Mouse (Mus musculus) kidney, adult 11 months (tissue): ENCODE results near the gene Coq5.

ENCODE experiments used
- DNase-seq: peaks from one replicate; pipeline ENCODE4 v3.0.0; 2022

Coq5 gene

GRCm38 (mm10) chr5:115279226-115280049 lies at the start of gene Coq5:
Gene Coq5 (plus strand): TSS chr5:115279666.
- peak; percentile 76 for DNase-seq

DNA sequence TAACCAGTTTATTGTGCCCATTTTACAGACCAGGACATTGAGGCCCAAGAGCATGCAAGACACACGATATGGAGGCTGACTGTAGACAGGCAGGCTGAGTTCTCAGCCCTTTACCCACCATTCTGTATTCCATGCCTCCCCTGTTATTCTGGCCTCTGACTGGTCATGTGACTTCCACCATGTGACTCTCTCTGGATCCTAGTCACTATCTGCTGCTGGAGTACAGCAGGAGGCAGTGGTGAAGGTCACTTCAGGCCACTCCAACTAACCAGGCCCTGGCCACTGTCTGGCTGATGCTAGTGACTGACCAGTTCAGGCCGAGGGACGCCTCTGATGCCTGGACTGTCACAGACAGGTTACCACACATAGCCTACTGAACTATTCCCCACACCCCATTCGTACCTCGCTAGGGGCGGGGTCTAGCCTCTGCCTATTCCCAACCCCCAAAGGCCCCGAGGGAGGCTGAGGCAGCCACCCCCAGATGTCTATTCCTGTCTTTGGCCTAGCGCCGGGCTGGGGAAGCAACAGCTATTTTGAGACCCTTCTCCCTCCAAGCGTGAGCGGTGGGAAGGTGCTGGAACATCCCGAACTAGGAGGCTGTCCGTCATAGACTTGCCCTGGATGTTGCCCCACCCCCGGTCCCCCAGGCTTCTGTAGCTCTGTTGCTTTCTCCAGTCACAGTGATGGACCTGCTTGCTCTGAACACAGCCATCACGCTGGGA lies 48.5 kb upstream of the Coq5 start:
- DNase-seq = no peak

DNA sequence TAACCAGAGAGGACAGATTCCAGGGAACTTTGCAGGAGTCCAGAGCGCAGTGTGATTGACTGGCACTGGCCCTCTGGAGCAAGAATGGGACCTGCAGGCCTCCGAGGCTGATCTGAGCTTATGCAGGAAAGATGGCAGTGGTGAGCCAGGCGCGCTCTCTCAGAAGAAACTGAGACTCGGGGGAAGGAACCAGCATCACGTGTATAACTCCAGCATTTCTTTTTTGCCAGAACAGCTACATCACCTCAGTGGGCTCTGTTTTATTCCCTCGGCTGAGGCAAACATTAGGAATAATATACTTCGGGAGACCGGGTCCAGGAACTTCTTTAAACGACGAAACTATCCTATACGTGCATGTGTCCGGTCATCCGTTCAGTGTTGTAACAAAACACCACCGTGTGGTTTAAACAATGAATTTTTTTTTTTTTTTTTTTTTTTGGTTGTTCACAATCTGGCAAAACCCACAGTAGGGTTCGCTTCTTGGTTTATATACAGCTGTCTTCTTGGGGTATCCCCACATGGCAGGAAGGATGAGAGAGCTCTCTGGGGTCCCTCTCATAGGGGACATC lies 47.8 kb upstream of the Coq5 start:
- no peak for DNase-seq

- DNase-seq = no peak
These were observed 47.0 kb upstream of the Coq5 start for GRCm38 (mm10) chr5:115232516-115232915.

GRCm38 (mm10) chr5:115233031-115233780 lies 46.3 kb upstream of the Coq5 start:
- DNase-seq = no peak

- DNase-seq = no peak
These were observed 44.9 kb upstream of the Coq5 start for GRCm38 (mm10) chr5:115234519-115234918.

GRCm38 (mm10) chr5:115235323-115235771 lies 44.1 kb upstream of the Coq5 start:
- DNase-seq = peak; percentile 49

DNA sequence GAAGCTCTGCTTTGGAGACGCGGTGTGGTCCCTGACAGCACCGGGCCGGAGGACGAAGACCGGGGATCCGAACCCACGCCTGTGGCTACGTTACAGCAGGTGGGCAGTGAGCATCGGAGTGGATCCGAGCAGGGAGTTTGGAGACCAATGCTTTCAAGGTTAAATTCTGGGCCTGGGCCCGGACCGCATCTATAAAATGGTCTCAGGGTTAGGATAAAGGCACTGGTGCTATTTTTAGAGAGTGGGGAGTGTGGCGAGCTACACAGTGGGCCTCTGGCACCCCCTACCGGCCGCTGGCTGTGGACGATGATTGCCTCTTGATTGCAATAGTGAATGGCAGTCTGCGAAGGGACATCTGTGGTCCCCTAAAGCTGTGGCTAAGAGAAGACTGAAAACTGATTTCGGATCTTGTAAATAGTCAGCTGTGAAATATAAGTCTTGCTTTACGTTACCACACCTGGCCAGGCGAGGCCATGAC lies 43.6 kb upstream of the Coq5 start, which contains the start of gene Pop5:
Gene Pop5 (plus strand): TSS at position 51 of the 478 bp plus-strand sequence.
- DNase-seq = peak; percentile 74

DNA sequence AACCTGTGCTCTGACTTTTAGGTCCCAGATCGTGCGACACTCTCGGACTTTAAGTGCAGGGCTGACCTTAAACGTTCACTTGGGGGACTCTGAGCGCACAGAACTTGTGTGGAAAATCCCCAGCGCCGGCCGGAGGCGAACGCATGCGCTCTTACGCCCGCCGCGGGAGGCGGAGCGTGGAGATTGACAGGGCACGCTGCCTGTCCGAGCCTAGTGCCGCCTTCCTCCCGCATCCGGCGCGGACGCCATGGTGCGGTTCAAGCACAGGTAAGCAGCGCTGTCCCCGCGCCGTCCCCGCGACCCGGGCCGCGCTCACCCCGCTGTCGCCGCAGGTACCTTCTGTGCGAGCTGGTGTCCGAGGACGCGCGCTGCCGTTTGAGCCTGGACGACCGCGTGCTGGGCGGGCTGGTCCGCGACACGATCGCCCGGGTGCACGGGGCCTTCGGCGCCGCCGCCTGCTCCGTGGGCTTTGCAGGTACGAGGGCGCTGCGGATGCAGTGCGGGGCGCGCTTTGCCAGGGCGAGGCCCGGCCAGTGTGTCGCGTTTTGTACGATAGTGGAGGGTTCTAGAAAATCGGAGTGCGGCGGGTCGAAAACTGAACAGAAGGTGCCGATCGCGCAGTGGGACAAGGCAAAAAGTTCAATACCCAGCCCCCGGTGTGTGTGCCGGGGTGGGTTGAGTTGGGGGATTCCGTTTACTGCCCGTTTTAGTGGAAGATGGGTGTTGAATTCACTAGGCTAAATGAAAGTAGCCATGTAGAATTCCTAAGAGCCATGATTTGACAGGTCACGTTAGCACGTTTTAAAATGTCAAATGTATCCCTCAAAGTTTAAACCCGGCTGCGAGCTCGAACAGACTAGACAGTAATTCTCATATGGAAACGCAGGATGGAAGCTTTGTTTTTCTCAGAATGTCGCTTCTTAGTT lies 41.4 kb upstream of the Coq5 start:
- DNase-seq = peak; percentile 93

GRCm38 (mm10) chr5:115238729-115239195 lies 40.7 kb upstream of the Coq5 start:
- DNase-seq = no peak

- DNase-seq = no peak
These were observed 39.3 kb upstream of the Coq5 start for GRCm38 (mm10) chr5:115240191-115240590.

- DNase-seq = no peak
These were observed 24.0 kb upstream of the Coq5 start for GRCm38 (mm10) chr5:115255472-115255871.

GRCm38 (mm10) chr5:115256909-115257546 lies 22.4 kb upstream of the Coq5 start:
- DNase-seq = peak; percentile 47

- DNase-seq = no peak
These were observed 19.1 kb upstream of the Coq5 start for GRCm38 (mm10) chr5:115260356-115260755.

DNA sequence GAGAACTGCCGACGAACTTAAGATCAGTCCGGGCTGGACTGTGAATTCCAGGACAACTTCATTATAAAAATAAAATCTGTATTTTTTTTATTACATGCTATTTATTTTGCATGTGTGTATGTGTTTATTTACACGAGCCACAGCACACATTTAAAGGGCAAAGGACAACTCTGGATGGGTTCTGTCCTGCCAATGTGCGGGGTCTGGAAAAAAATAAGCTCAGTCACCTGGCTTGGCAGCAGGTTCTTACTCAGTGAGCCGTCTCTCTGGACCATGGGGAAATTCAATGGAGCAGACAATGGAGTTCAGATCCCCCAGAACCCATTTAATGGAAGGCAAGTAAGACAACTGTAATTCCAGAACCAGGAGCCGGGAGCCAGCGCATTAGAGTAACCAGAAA lies 18.3 kb upstream of the Coq5 start:
- no peak for DNase-seq

GRCm38 (mm10) chr5:115261880-115262279 lies 17.6 kb upstream of the Coq5 start:
- no peak for DNase-seq

- no peak for DNase-seq
These were observed 16.8 kb upstream of the Coq5 start for GRCm38 (mm10) chr5:115262502-115263291.

- DNase-seq = no peak
These were observed 13.1 kb upstream of the Coq5 start for GRCm38 (mm10) chr5:115266340-115266739.

- DNase-seq = no peak
These were observed 12.5 kb upstream of the Coq5 start for GRCm38 (mm10) chr5:115266787-115267468.
